Mouse (Mus musculus) kidney, postnatal 0 days (tissue): ENCODE measurements around the gene Unc93b1. TPM values are rescaled to one million over a fixed set of nuclear protein-coding genes. Genes with fewer than 3 reads are reported as not detected.
"Not testable (repeated sequence)": the region's sequence is repeated elsewhere in the genome, so short reads cannot be mapped to it uniquely, and the experiment has no call there.

Source experiments
- ATAC-seq: fragments of 200-750 bp; cut with Nextera tagmentation; replicated peaks from 2 replicates; pipeline ENCODE4 v1.8.0; 2017; ENCODE audit warnings: low read depth, moderate number of reproducible peaks, moderate TSS enrichment, moderate library complexity; ENCODE audit not compliant: low FRiP score
- DNase-seq: peaks from one replicate; pipeline ENCODE4 v3.0.0-alpha.2; 2016; ENCODE audit warnings: low spot score
- H3K27ac ChIP-seq: fragments of 300-500 bp; sonication (generic); 2 replicates; pipeline ENCODE4 v1.5.1; 2014; ENCODE audit warnings: mild to moderate bottlenecking
- H3K27me3 ChIP-seq: fragments of 300-500 bp; sonication (generic); 2 replicates; pipeline ENCODE4 v1.6.1; 2014; ENCODE audit warnings: low read length, mixed read lengths; ENCODE audit not compliant: insufficient read depth
- H3K36me3 ChIP-seq: fragments of 300-500 bp; sonication (generic); 2 replicates; pipeline ENCODE4 v1.6.1; 2014; ENCODE audit warnings: low read length, mixed read lengths; ENCODE audit not compliant: insufficient read depth
- H3K4me1 ChIP-seq: fragments of 300-500 bp; sonication (generic); replicated peaks from 2 replicates; pipeline ENCODE4 v1.6.1; 2014; ENCODE audit warnings: antibody characterized with exemption, low read length, mixed read lengths; ENCODE audit not compliant: insufficient read depth
- H3K4me2 ChIP-seq: fragments of 300-500 bp; sonication (generic); 2 replicates; pipeline ENCODE4 v1.6.1; 2014; ENCODE audit warnings: mild to moderate bottlenecking, low read length, moderate library complexity, mixed read lengths
- H3K4me3 ChIP-seq: fragments of 300-500 bp; sonication (generic); replicated peaks from 2 replicates; pipeline ENCODE4 v1.5.1; 2014; ENCODE audit warnings: low read depth, low read length
- H3K9ac ChIP-seq: fragments of 300-500 bp; sonication (generic); 2 replicates; pipeline ENCODE4 v1.6.1; 2014; ENCODE audit warnings: low read depth, low read length
- H3K9me3 ChIP-seq: fragments of 300-500 bp; sonication (generic); replicated peaks from 2 replicates; pipeline ENCODE4 v1.6.1; 2016; ENCODE audit warnings: low read length, inconsistent platforms, mixed read lengths
- CTCF ChIP-seq: IDR thresholded peaks from 2 replicates; pipeline ENCODE4 v1.5.1; 2016; ENCODE audit warnings: antibody characterized with exemption, low read depth, mild to moderate bottlenecking, moderate library complexity
- WGBS: fragments of 180-500 bp; shearing (Covaris S2); extraction: QIAGEN DNeasy Blood & Tissue Kit; methylation state at CpG from one replicate; pipeline ENCODE4 v1.1.7; 2014; 5-methylcytosine and 5-hydroxymethylcytosine counted together
- polyA plus RNA-seq: library from polyadenylated mRNA; unstranded; fragments of >200 nt; fragmentation: Nextera tagmentation; extraction: Ambion mirVana; gene quantifications from 2 replicates; pipeline ENCODE4 v1.2.1, GENCODE M21; 2015

The Unc93b1 gene
- polyA plus RNA-seq, 1 experiment from 2014 or later: 24.2 TPM

DNA sequence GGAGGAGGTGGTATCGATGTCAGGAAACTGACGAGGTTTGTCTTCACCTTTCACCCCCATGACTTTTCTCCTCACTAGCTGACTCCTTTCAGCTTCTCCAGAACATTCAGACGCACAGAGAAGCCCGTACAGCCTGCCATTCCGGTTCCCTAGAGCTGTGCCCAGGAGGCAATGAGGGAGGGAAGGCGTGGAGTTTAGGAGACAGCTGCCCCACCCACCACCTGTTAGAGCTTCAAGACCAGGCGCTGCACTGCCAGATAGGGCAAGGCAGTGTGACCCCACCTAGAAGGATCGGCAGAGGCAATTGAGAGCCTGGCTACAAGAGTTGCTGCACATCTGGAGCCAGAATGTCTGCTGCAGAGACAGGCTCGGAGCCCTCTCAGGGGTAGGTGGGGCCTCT lies 37.2 kb downstream of the Unc93b1 start, which contains the start of gene Aldh3b2:
Gene Aldh3b2 (plus strand): TSS at position 100 of the 400 bp plus-strand sequence.
- DNase-seq (no peak), ATAC-seq (no peak)
- no peak for TF ChIP-seq CTCF
- Histone ChIP-seq H3K4me1 (no peaks in the 10 kb centered on the region), H3K27ac (no peak within 1 kb of the TSS), H3K4me3 (no peak within 1 kb of the TSS), H3K9ac (no peak within 1 kb of the TSS), H3K27me3 (no peaks in the 10 kb centered on the region), H3K4me2 (no peak within 1 kb of the TSS), H3K36me3 (no peaks in the 10 kb centered on the region), H3K9me3 (no peaks in the 10 kb centered on the region)
- 14% methylated on average over 9 of the region's 9 CpGs for WGBS

DNA sequence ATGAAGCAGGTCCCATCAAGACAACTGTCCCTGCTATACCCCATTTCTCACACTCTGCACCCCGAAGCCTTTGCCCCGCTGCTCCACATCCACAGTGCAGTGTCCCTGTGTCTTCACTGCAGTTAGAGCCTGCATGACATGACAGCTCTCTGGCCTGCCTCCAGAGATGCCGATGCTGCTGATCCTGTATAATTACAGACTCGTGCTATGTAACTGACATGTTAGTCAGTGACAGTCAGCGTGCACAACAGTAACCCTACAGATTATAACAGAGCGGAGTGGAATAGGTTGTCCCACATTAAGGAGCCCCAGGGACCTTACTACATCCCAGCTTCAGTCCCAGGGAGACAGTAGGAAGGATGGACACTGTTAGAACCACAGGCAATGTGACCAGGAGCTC lies 39.6 kb downstream of the Unc93b1 start:
- not testable (repeated sequence) for H3K4me3 ChIP-seq, H3K4me1 ChIP-seq, H3K27ac ChIP-seq, H3K4me2 ChIP-seq, H3K27me3 ChIP-seq, DNase-seq, H3K9me3 ChIP-seq, H3K9ac ChIP-seq, H3K36me3 ChIP-seq, ATAC-seq
- WGBS: 81% methylated on average over 6 of the region's 6 CpGs

DNA sequence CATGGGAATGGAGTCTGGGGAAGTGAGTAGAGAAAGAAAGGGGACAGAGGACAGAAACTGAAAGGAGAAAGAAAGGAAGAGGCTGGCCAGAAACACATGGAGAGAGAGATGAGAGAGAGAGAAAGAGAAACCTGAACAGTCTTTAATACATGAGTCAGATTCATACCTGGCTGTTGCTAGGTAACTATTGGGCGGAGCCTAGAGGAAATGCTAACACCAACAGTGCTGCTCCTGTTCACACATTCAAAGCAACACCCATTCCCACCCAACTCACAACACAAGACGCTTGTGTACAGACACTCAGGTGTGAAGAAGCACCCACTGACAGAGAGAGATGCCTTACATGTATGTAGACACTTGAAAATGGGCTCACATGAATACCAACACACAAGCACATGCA lies 40.9 kb downstream of the Unc93b1 start:
- WGBS: 79% methylated on average over 2 of the region's 2 CpGs
- Histone ChIP-seq H3K4me3 (no peak overlapping the region), H3K9ac (no peak overlapping the region), H3K4me2 (no peak overlapping the region), H3K27me3 (no peaks in the 10 kb centered on the region), H3K27ac (no peak overlapping the region), H3K4me1 (no peaks in the 10 kb centered on the region), H3K36me3 (no peaks in the 10 kb centered on the region), H3K9me3 (no peaks in the 10 kb centered on the region)
- ATAC-seq (no peak), DNase-seq (no peak)
- no peak for TF ChIP-seq CTCF

DNA sequence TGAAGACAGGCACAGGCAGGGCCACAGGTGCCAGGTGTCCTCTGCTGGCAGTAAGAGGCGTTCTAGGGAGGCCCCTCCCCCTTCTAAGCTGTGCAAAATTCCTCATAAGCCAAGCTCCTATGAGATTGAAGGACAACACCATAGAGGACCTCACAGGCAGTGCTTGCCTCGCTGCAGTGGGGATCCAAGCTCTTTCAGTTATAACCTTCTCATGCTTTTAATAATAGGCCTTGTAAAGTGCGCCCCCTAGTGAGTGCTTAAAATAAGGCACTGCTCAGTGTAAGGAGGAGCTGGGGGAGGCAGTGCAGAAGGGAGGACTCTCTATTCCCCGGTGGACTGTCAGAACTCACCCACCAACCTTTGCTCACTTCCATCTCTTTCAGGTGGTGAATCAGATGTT lies 45.3 kb downstream of the Unc93b1 start:
- H3K9ac ChIP-seq: no peak overlapping the region
- H3K27me3 ChIP-seq: no peaks in the 10 kb centered on the region
- peak; percentile 95 for TF ChIP-seq CTCF
- no peak overlapping the region for H3K4me3 ChIP-seq
- 12% methylated on average over 4 of the region's 4 CpGs for WGBS
- H3K4me2 ChIP-seq: no peak overlapping the region
- DNase-seq (peak; percentile 95), ATAC-seq (peak; percentile 76)
- no peaks in the 10 kb centered on the region for H3K36me3 ChIP-seq
- H3K4me1 ChIP-seq: peaks cover 8% of the 10 kb centered on the region
- H3K27ac ChIP-seq: no peak overlapping the region
- H3K9me3 ChIP-seq: no peaks in the 10 kb centered on the region

DNA sequence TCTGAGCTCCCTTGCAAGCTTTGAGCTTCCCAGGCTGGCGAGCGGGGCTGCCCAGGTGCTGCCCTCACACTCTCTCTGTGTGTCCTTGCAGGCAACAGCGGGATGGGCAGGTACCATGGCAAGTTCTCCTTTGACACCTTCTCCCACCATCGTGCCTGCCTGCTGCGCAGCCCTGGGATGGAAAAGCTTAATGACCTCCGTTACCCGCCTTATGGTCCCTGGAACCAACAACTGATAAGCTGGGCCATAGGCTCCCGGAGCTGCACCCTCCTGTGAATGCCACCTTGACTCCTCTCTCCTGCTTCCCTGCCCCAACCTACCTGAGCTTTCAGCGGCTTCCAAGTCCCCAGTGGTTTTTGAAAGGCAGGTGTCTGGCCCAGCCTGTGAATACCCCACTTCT lies 45.9 kb downstream of the Unc93b1 start:
- no peak overlapping the region for H3K27ac ChIP-seq
- ATAC-seq (no peak), DNase-seq (no peak)
- no peaks in the 10 kb centered on the region for H3K36me3 ChIP-seq
- no peak overlapping the region for H3K4me3 ChIP-seq
- 81% methylated on average over 9 of the region's 9 CpGs for WGBS
- no peak overlapping the region for H3K4me2 ChIP-seq
- no peaks in the 10 kb centered on the region for H3K9me3 ChIP-seq
- H3K27me3 ChIP-seq: no peaks in the 10 kb centered on the region
- TF ChIP-seq CTCF: no peak
- H3K9ac ChIP-seq: no peak overlapping the region
- H3K4me1 ChIP-seq: peaks cover 13% of the 10 kb centered on the region

DNA sequence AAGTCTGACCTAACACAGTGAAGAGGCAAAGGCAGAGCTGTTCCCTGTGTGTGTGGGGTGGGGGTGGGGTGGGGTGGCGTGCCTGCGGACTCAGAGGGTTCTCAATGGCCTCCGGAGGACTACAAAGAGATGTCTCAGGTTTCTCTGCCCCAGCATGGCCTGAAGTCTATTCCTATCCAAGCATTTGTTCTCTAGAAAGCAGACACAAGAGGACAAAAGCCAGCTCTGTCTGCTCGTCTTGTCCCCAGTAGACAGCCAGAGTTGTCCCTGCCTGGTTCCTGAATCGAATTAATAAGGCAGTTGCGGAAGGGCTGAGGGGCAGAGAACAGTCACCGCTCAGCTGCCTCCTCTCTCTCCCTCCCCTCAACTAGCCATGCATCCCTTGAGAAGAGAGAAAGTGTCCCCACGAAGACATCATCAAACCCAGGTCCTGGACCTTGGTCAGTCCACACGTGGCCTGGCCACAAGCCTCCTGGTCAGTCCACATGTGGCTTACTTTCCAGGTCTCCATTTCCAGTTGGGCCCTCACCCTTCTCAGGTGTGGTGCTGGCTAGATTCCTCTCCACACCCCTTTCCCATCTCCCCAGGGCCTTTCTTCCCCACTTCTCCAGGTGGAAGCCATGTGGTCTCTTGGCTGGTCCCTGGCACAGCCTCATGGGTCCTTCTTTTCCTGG lies 48.7 kb downstream of the Unc93b1 start:
- H3K9ac ChIP-seq: peak overlapping the region; percentile 23; the same call in 1 of the 2 replicates

More for the DNA sequence above, 48.7 kb downstream of the Unc93b1 start:
- Histone ChIP-seq H3K36me3 (0 out of 2 replicates have a peak, but pooled peaks cover 3% of the 10 kb centered on the region), H3K4me1 (peaks cover 26% of the 10 kb centered on the region), H3K27ac (no peak overlapping the region), H3K27me3 (no peaks in the 10 kb centered on the region), H3K4me3 (no peak overlapping the region), H3K9me3 (no peaks in the 10 kb centered on the region), H3K4me2 (no peak overlapping the region)
- 53% methylated on average over 9 of the region's 9 CpGs for WGBS
- TF ChIP-seq CTCF: no peak
- DNase-seq: no peak
- no peak for ATAC-seq
